Comparison of ENCODE assay signal across 25 mouse cellular contexts in genomic region chr15:103539259-103539658, GRCm38 (mm10). TPM values are rescaled to one million over a fixed set of nuclear protein-coding genes. Genes with fewer than 3 reads are reported as not detected.
DNase-seq lines count a peak whose midpoint lies in the region; ATAC-seq and TF ChIP-seq lines count a peak whose summit lies in the region.
"Had no signal": no experiment of that assay in that cellular context is flagged by ENCODE, and none has a peak within 500 bp of the region (broad histone marks: within the 10 kb centered on the region; RNA-seq: fewer than 3 reads in every experiment).

No protein-coding gene starts in this region.

- H3K9me3 ChIP-seq in limb, embryonic 12.5 days = no peaks in the 10 kb centered on the region
- H3K9me3 ChIP-seq in limb, embryonic 10.5 days (replicated peaks) = no peaks in the 10 kb centered on the region
- H3K9me3 ChIP-seq: embryonic facial prominence, embryonic 13.5 days; forebrain, embryonic 13.5 days; heart, embryonic 12.5 days; hindbrain, embryonic 12.5 days had no signal

- H3K27me3 ChIP-seq in kidney, adult 2 months (replicated peaks; ENCODE audit: control insufficient read depth, insufficient read depth, low read length) = no peaks in the 10 kb centered on the region
- H3K27me3 ChIP-seq in limb, embryonic 12.5 days = peaks cover 52% of the 10 kb centered on the region
- H3K27me3 ChIP-seq in limb, embryonic 10.5 days (ENCODE audit: low read depth, poor library complexity, severe bottlenecking) = peaks cover 60% of the 10 kb centered on the region
- H3K27me3 ChIP-seq: forebrain, embryonic 13.5 days had no signal

- no peak for ATAC-seq in limb, embryonic 12.5 days (ENCODE audit: insufficient number of reproducible peaks, insufficient read depth, low FRiP score, low TSS enrichment, low read depth)
- ATAC-seq: activated CD4-positive, CD25-positive, alpha-beta regulatory T cell, adult 4 months; forebrain, embryonic 13.5 days; hindbrain, embryonic 16.5 days had no signal

- DNase-seq in gastrocnemius, adult 2 months = no peak
- DNase-seq in gastrocnemius, adult 8-10 months (ENCODE audit: low spot score in 2 of 2) = no peak
- no peak for DNase-seq in kidney, adult 2 months
- DNase-seq in kidney, postnatal 10 days = no peak
- DNase-seq in limb, embryonic 10.5 days (ENCODE audit: low spot score) = no peak
- DNase-seq: adrenal gland, postnatal 14 days; cerebellum, adult 18-20 months; cerebellum, adult 9-11 months; cerebellum, postnatal 36 days; gastrocnemius, postnatal 10 days; heart, postnatal 4 days had no signal

- H3K4me2 ChIP-seq in limb, embryonic 12.5 days = 0 out of 2 replicates have a peak overlapping the region, but pooled peaks have one; percentile 6
- H3K4me2 ChIP-seq: embryonic facial prominence, embryonic 13.5 days; heart, embryonic 12.5 days; hindbrain, embryonic 12.5 days had no signal

- H3K9ac ChIP-seq in limb, embryonic 12.5 days (replicated peaks) = no peak overlapping the region
- H3K9ac ChIP-seq: embryonic facial prominence, embryonic 13.5 days; heart, embryonic 12.5 days; hindbrain, embryonic 12.5 days had no signal

- 0 out of 2 replicates have a peak, but pooled peaks cover 3% of the 10 kb centered on the region for H3K4me1 ChIP-seq in kidney, adult 2 months (ENCODE audit: control insufficient read depth, insufficient read depth, low read length)
- peaks cover 24% of the 10 kb centered on the region for H3K4me1 ChIP-seq in limb, embryonic 12.5 days (replicated peaks)
- H3K4me1 ChIP-seq in limb, embryonic 10.5 days = peaks cover 33% of the 10 kb centered on the region
- H3K4me1 ChIP-seq in brown adipose tissue, adult 24 weeks (ENCODE audit: control insufficient read depth, insufficient read depth, insufficient read length, low read length) = no peaks in the 10 kb centered on the region; the same call in 1 of the 2 replicates

- peak overlapping the region; percentile 17; the same call in 1 of the 2 replicates for H3K4me3 ChIP-seq in gastrocnemius, adult 2 months
- H3K4me3 ChIP-seq in kidney, adult 2 months (ENCODE audit: insufficient read depth, low read depth, low read length) = peak overlapping the region; percentile 45
- no peak overlapping the region for H3K4me3 ChIP-seq in limb, embryonic 12.5 days (replicated peaks)
- H3K4me3 ChIP-seq in limb, embryonic 10.5 days = no peak overlapping the region
- no peak overlapping the region for H3K4me3 ChIP-seq in brown adipose tissue, adult 24 weeks (ENCODE audit: insufficient read depth, low read depth, low read length)
- H3K4me3 ChIP-seq: forebrain, embryonic 13.5 days; heart, adult 2 months; heart, embryonic 12.5 days; hindbrain, embryonic 12.5 days had no signal

- no peaks in the 10 kb centered on the region for H3K36me3 ChIP-seq in kidney, adult 2 months (ENCODE audit: control insufficient read depth, insufficient read depth, low read length)
- H3K36me3 ChIP-seq in limb, embryonic 12.5 days = no peaks in the 10 kb centered on the region
- H3K36me3 ChIP-seq in limb, embryonic 10.5 days = no peaks in the 10 kb centered on the region
- H3K36me3 ChIP-seq: embryonic facial prominence, embryonic 13.5 days; heart, embryonic 12.5 days; hindbrain, embryonic 12.5 days had no signal

- TF ChIP-seq POLR2A in kidney, adult 2 months (IDR thresholded peaks at IDR 0.05; ENCODE audit: low read depth, low read length) = no peak

- intact Hi-C loops in gastrocnemius, adult 2 months (cut with DNase I) = no loop called here

- 61% methylated on average over 2 of the region's 2 CpGs for WGBS in kidney, adult 2 months
- WGBS in limb, embryonic 12.5 days = 64% methylated on average over 2 of the region's 2 CpGs
- WGBS in limb, embryonic 10.5 days = 67% methylated on average over 2 of the region's 2 CpGs

- no peak for TF ChIP-seq CTCF in gastrocnemius, adult 2 months (IDR thresholded peaks at IDR 0.05)
- no peak for TF ChIP-seq CTCF in kidney, adult 2 months (conservative IDR thresholded peaks at IDR 0.05; ENCODE audit: insufficient read depth, insufficient read length, low read depth, low read length)

- H3K27ac ChIP-seq in gastrocnemius, adult 2 months = peak overlapping the region; percentile 92
- peak overlapping the region; percentile 85 for H3K27ac ChIP-seq in kidney, adult 2 months (ENCODE audit: insufficient read depth, low read depth, low read length)
- H3K27ac ChIP-seq in limb, embryonic 12.5 days = no peak overlapping the region
- H3K27ac ChIP-seq in limb, embryonic 10.5 days = no peak overlapping the region
- H3K27ac ChIP-seq in brown adipose tissue, adult 24 weeks (replicated peaks; ENCODE audit: low read depth, low read length) = 0 out of 2 replicates have a peak overlapping the region, but pooled peaks have one; percentile 5
- H3K27ac ChIP-seq: embryonic facial prominence, embryonic 13.5 days; forebrain, embryonic 13.5 days; heart, adult 2 months; hindbrain, embryonic 12.5 days had no signal

RNA-seq across cellular contexts. Expression of gene Ppp1r1a, which starts 1.5 kb away (rescaled TPM):
- total RNA-seq in gastrocnemius, adult 2 months (2021) = 100 to 1,000 TPM in 1 of 2 experiments, 10 to 100 TPM in 1; 67.6 to 107 TPM
- 100 to 1,000 TPM in 2 of 4 experiments, 10 to 100 TPM in 2; 77.3 to 125 (median 101) TPM for total RNA-seq in gastrocnemius, adult 8-10 months (2022)
- polyA plus RNA-seq in kidney, adult 2 months (2012; rRNA removed) = 253 and 258 TPM in 2 replicates
- polyA plus RNA-seq in limb, embryonic 12.5 days (2016; fragmentation: Nextera tagmentation; extraction: Ambion mirVana) = 7.9 and 10.1 TPM in 2 replicates
- 3.5 and 6.5 TPM in 2 replicates for polyA plus RNA-seq in limb, embryonic 10.5 days (2016; fragmentation: Nextera tagmentation; extraction: Ambion mirVana)
- polyA plus RNA-seq in brown adipose tissue, adult 24 weeks (2012; ENCODE audit: insufficient read depth, insufficient read length, missing spikeins) = 74.7 and 87.6 TPM in 2 replicates
- total RNA-seq: MEL had no signal

RNA-seq across cellular contexts. Expression of gene Glycam1, which starts 25.6 kb away (rescaled TPM):
- not detected for total RNA-seq in gastrocnemius, adult 2 months (2021)
- total RNA-seq in gastrocnemius, adult 8-10 months (2022) = not detected
- 118 TPM in 1 of 2 replicates, not detected in the other for polyA plus RNA-seq in kidney, adult 2 months (2012; rRNA removed)
- not detected in 2 replicates for polyA plus RNA-seq in limb, embryonic 12.5 days (2016; fragmentation: Nextera tagmentation; extraction: Ambion mirVana)
- polyA plus RNA-seq in limb, embryonic 10.5 days (2016; fragmentation: Nextera tagmentation; extraction: Ambion mirVana) = not detected in 2 replicates
- not detected in 2 replicates for polyA plus RNA-seq in brown adipose tissue, adult 24 weeks (2012; ENCODE audit: insufficient read depth, insufficient read length, missing spikeins)
- total RNA-seq: adrenal gland, adult 18-20 months; adrenal gland, postnatal 14 days; gastrocnemius, postnatal 10 days; gastrocnemius, postnatal 4 days; heart, adult 2 months; heart, postnatal 4 days; MEL had no signal
- polyA plus RNA-seq: activated CD4-positive, CD25-positive, alpha-beta regulatory T cell, adult 4 months; C2C12; embryonic facial prominence, embryonic 13.5 days; forebrain, embryonic 13.5 days; heart, adult 2 months; heart, embryonic 12.5 days; heart, embryonic 16.5 days; hindbrain, embryonic 12.5 days; hindbrain, embryonic 16.5 days had no signal

RNA-seq across cellular contexts. Expression of gene Pde1b, which starts 36.4 kb away (rescaled TPM):
- under 1 TPM; 0.42 to 0.51 TPM for total RNA-seq in gastrocnemius, adult 2 months (2021)
- total RNA-seq in gastrocnemius, adult 8-10 months (2022) = under 1 TPM; 0.41 to 0.52 (median 0.46) TPM
- 2.0 and 2.8 TPM in 2 replicates for polyA plus RNA-seq in kidney, adult 2 months (2012; rRNA removed)
- 4.2 and 4.5 TPM in 2 replicates for polyA plus RNA-seq in limb, embryonic 12.5 days (2016; fragmentation: Nextera tagmentation; extraction: Ambion mirVana)
- polyA plus RNA-seq in limb, embryonic 10.5 days (2016; fragmentation: Nextera tagmentation; extraction: Ambion mirVana) = 2.0 and 2.9 TPM in 2 replicates
- 2.2 and 3.3 TPM in 2 replicates for polyA plus RNA-seq in brown adipose tissue, adult 24 weeks (2012; ENCODE audit: insufficient read depth, insufficient read length, missing spikeins)

Comparison
In these comparisons a context has a peak if more than half of its experiments do, and no peak if none do; other contexts are left out.
1. H3K27ac ChIP-seq: peak in gastrocnemius, adult 2 months (single experiment), kidney, adult 2 months (single experiment) and brown adipose tissue, adult 24 weeks (single experiment); none in limb, embryonic 12.5 days (single experiment) and limb, embryonic 10.5 days (single experiment).
2. H3K4me3 ChIP-seq: peak in gastrocnemius, adult 2 months (single experiment) and kidney, adult 2 months (single experiment); none in limb, embryonic 12.5 days (single experiment), limb, embryonic 10.5 days (single experiment) and brown adipose tissue, adult 24 weeks (single experiment).